Mouse (Mus musculus) CH12.LX (cell line): ENCODE data around the gene Iqcf3. TPM values are rescaled to one million over a fixed set of nuclear protein-coding genes. Genes with fewer than 3 reads are reported as not detected.

Experiments used
- DNase-seq: peaks from one replicate; pipeline ENCODE4 v3.0.0-alpha.2; 2013; ENCODE audit errors: extremely low read depth
- H3K27ac ChIP-seq: 2 replicates; pipeline ENCODE4 v1.5.1; 2012; ENCODE audit warnings: low read depth, mild to moderate bottlenecking, control low read depth, moderate library complexity; ENCODE audit not compliant: insufficient read depth
- H3K27me3 ChIP-seq: replicated peaks from 2 replicates; pipeline ENCODE3; 2012; ENCODE audit warnings: inconsistent platforms
- H3K36me3 ChIP-seq, 2 experiments: replicated peaks in 1 of 2; 2 replicates each; pipeline versions ENCODE3 to v1.6.1; 2012; ENCODE audit warnings: inconsistent platforms in 1 of 2, low read length in 1 of 2, mild to moderate bottlenecking in 1 of 2, mixed read lengths in 1 of 2, moderate library complexity in 1 of 2; ENCODE audit not compliant: control insufficient read depth in 1 of 2, insufficient read depth in 1 of 2
- H3K4me1 ChIP-seq, 2 experiments: 2 replicates each; pipeline ENCODE4 v1.6.1; 2012; ENCODE audit warnings: inconsistent platforms in 1 of 2, moderate library complexity in 1 of 2; ENCODE audit not compliant: insufficient read depth in 2 of 2, control insufficient read depth in 1 of 2
- H3K4me2 ChIP-seq: 2 replicates; pipeline ENCODE4 v1.6.1; 2012; ENCODE audit warnings: low read depth, mild to moderate bottlenecking, control low read depth; ENCODE audit not compliant: poor library complexity, insufficient read depth, severe bottlenecking
- H3K4me3 ChIP-seq, 3 experiments: fragments of 150-350 bp in 1 of 3; sonication (generic) in 1 of 3; replicated peaks in 1 of 3; 2 replicates each; pipeline versions ENCODE3 to v1.5.1; 2011 to 2012; ENCODE audit warnings: low read depth in 2 of 3, low read length in 2 of 3, mild to moderate bottlenecking in 2 of 3, moderate library complexity in 2 of 3, control low read depth in 1 of 3, improper control_type of control experiment in 1 of 3, inconsistent platforms in 1 of 3, mixed read lengths in 1 of 3; ENCODE audit not compliant: poor library complexity in 1 of 3
- H3K79me2 ChIP-seq: replicated peaks from 2 replicates; pipeline ENCODE4 v1.6.1; 2012; ENCODE audit warnings: mild to moderate bottlenecking, moderate library complexity; ENCODE audit not compliant: control insufficient read depth, poor library complexity, insufficient read depth, severe bottlenecking; ENCODE audit errors: extremely low read depth
- H3K9ac ChIP-seq: 2 replicates; pipeline ENCODE4 v1.6.1; 2012; ENCODE audit warnings: low read depth, mild to moderate bottlenecking, control low read depth, moderate library complexity; ENCODE audit not compliant: insufficient read depth
- H3K9me3 ChIP-seq: replicated peaks from 2 replicates; pipeline ENCODE3; 2012; ENCODE audit warnings: low read length, inconsistent platforms, mixed read lengths
- EP300 ChIP-seq: IDR thresholded peaks from 2 replicates; pipeline ENCODE4 v1.6.1; 2011; ENCODE audit warnings: low read length, improper control_type of control experiment
- MAFK ChIP-seq: IDR thresholded peaks from 2 replicates; pipeline ENCODE4 v1.6.1; 2011; ENCODE audit warnings: low read length, improper control_type of control experiment; ENCODE audit not compliant: insufficient replicate concordance
- MEF2A ChIP-seq: IDR thresholded peaks from 2 replicates; pipeline ENCODE4 v1.6.1; 2014; ENCODE audit warnings: low read depth, mild to moderate bottlenecking, inconsistent platforms, low read length, improper control_type of control experiment, borderline replicate concordance
- NELFE ChIP-seq: IDR thresholded peaks from 2 replicates; pipeline ENCODE4 v1.6.1; 2011; ENCODE audit warnings: low read depth, low read length, improper control_type of control experiment
- SIN3A ChIP-seq: IDR thresholded peaks from 2 replicates; pipeline ENCODE4 v1.6.1; 2012; ENCODE audit warnings: low read length, improper control_type of control experiment, inconsistent platforms
- USF1 ChIP-seq: IDR thresholded peaks from 2 replicates; pipeline ENCODE4 v1.6.1; 2014; ENCODE audit warnings: low read depth, mild to moderate bottlenecking, inconsistent platforms, low read length, improper control_type of control experiment
- USF2 ChIP-seq: conservative IDR thresholded peaks from 2 replicates; pipeline ENCODE4 v1.6.1; 2011; ENCODE audit warnings: low read depth, low read length, improper control_type of control experiment
- ZKSCAN1 ChIP-seq: IDR thresholded peaks from 2 replicates; pipeline ENCODE4 v1.6.1; 2012; ENCODE audit warnings: low read depth, inconsistent platforms, low read length, improper control_type of control experiment, borderline replicate concordance
- ZMIZ1 ChIP-seq: IDR thresholded peaks from 2 replicates; pipeline ENCODE4 v1.6.1; 2012; ENCODE audit warnings: low read depth, mild to moderate bottlenecking, inconsistent platforms, low read length, improper control_type of control experiment
- ZNF384 ChIP-seq: IDR thresholded peaks from 2 replicates; pipeline ENCODE4 v1.6.1; 2012; ENCODE audit warnings: low read depth, low read length, improper control_type of control experiment, inconsistent platforms
- dilution Hi-C: fragments of 300-500 bp; cut with MboI; formaldehyde crosslinking; loops from 2 replicates; pipeline ENCODE4 v1.14.3; 2020; ENCODE audit warnings: low sequenced_read_pairs; ENCODE audit not compliant: extremely low pct_unique_long_range_greater_than_20kb, extremely low pct_ligation_motif_present
- in situ Hi-C: fragments of 300-500 bp; cut with MboI; formaldehyde crosslinking; loops from 3 replicates; pipeline ENCODE4 v1.14.3; 2019; ENCODE audit warnings: low sequenced_read_pairs, low pct_ligation_motif_present, low pct_unique_long_range_greater_than_20kb, mixed read lengths
- polyA plus RNA-seq: library from polyadenylated mRNA; unstranded; fragments of >175 nt; gene quantifications from 2 replicates; pipeline ENCODE4 v1.2.1, GENCODE M21; 2012; ENCODE audit warnings: low read depth; ENCODE audit not compliant: insufficient read length
- total RNA-seq, 2 experiments: library from RNA; depleted of rRNA; stranded (reverse); fragments of 300-350 nt in 1 of 2; fragments of >200 nt in 1 of 2; gene quantifications; 2 replicates each; pipeline ENCODE4 v1.2.3; 2012 to 2014

The Iqcf3 gene
- total and polyA plus RNA-seq, 3 experiments, result not detected

GRCm38 (mm10) chr9:106576112-106576511 lies 14.7 kb upstream of the Iqcf3 start:
- Histone ChIP-seq H3K4me3 (no peak overlapping the region), H3K27ac (no peak overlapping the region), H3K36me3 (no peaks in the 10 kb centered on the region), H3K9ac (no peak overlapping the region), H3K27me3 (peaks cover 56% of the 10 kb centered on the region), H3K4me1 (no peaks in the 10 kb centered on the region), H3K4me2 (no peak overlapping the region), H3K79me2 (no peaks in the 10 kb centered on the region), H3K9me3 (peaks cover 7% of the 10 kb centered on the region)
- TF ChIP-seq USF1 (no peak), MEF2A (no peak), MAFK (no peak)
- DNase-seq, result no peak
- dilution Hi-C loops, result no loop called here
- in situ Hi-C loops, result no loop called here

DNA sequence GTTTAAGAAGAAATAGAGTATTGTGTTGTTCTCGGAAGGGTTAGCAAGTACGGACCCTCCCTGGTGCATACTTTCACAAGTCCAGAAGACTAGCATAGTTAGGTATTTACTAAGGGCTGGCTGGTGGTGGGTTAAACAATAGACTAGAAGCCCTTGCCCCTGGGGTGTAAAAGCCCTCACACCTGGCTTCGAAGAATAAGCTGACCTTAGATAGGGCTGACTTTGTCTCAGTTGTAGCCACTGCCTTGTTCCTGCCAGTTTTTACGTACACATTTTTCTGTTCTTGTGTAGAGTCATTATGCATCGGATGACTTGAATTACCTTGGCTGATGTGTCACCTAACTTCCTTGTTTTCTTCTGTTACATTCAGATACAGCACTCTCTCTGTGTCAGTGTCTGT lies 11.9 kb upstream of the Iqcf3 start:
- no peak for TF ChIP-seq ZMIZ1
- Histone ChIP-seq H3K27me3 (peaks cover 61% of the 10 kb centered on the region), H3K4me3 (no peak overlapping the region), H3K9me3 (no peaks in the 10 kb centered on the region), H3K36me3 (no peaks in the 10 kb centered on the region), H3K27ac (no peak overlapping the region), H3K4me1 (no peaks in the 10 kb centered on the region), H3K4me2 (no peak overlapping the region), H3K9ac (no peak overlapping the region), H3K79me2 (no peaks in the 10 kb centered on the region)
- DNase-seq, result no peak
- dilution Hi-C loops, result no loop called here
- in situ Hi-C loops, result no loop called here

DNA sequence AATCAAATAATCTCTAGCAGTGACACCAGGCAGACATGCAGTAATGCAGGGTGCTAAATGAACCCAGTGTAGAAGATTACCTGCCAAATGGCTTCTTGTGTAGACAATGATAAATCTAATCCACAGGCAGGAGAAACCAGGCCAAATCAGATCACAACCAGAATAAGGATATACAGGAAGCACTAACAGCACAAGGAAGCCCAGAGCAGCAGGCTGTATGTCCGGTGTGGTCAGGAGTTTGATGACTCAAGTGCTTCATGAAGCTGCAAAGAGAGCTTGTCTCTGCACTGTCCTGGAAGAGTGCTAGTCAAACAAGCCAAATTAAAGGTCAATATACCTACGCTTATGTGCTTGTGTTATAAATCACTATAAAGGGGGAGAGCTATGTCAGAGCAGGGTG lies 10.8 kb upstream of the Iqcf3 start:
- no peak for DNase-seq
- Histone ChIP-seq H3K4me2 (no peak overlapping the region), H3K27me3 (peaks cover 63% of the 10 kb centered on the region), H3K4me3 (no peak overlapping the region), H3K9ac (no peak overlapping the region), H3K9me3 (no peaks in the 10 kb centered on the region), H3K36me3 (no peaks in the 10 kb centered on the region), H3K79me2 (no peaks in the 10 kb centered on the region), H3K4me1 (peaks cover 0 to 4% of the 10 kb centered on the region in 2 experiments; a peak in 1 of 4 replicates), H3K27ac (no peak overlapping the region)
- dilution Hi-C loops, result no loop called here
- TF ChIP-seq EP300 (no peak), ZKSCAN1 (no peak)
- in situ Hi-C loops, result no loop called here

DNA sequence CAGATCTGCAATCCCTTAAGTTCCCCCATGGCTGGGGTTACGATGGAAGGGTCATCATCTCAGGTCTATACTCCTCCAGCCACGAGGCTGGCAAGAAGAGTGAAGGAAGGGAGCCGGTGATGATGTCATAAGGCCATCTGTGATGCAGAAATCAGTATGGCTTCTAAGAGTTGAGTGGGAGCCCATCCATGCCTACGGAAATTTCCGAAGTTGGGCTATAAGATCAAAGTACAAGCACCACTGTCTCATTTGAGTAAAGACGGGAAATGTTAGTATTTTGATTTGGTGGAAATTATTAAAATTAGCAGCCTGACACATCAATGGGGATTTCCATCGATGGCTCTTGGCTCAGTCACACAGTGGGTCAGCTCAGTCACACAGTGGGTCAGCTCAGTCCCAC lies 9.5 kb upstream of the Iqcf3 start, which contains the start of gene Iqcf4:
Gene Iqcf4, minus strand, starts transcription at position 101 of the 400 bp plus-strand sequence.
- Histone ChIP-seq H3K4me3 (no peak within 1 kb of the TSS), H3K4me2 (no peak within 1 kb of the TSS), H3K36me3 (no peaks in the 10 kb centered on the region), H3K27ac (no peak within 1 kb of the TSS), H3K9me3 (no peaks in the 10 kb centered on the region), H3K9ac (no peak within 1 kb of the TSS), H3K79me2 (no peaks in the 10 kb centered on the region), H3K27me3 (peaks cover 56% of the 10 kb centered on the region), H3K4me1 (peaks cover 4 to 5% of the 10 kb centered on the region in 2 experiments; a peak in 2 of 4 replicates)
- TF ChIP-seq USF1 (no peak), ZNF384 (no peak), ZKSCAN1 (peak; percentile 89), USF2 (no peak), SIN3A (no peak), NELFE (no peak)
- dilution Hi-C loops (no loop called here), in situ Hi-C loops (no loop called here)
- no peak for DNase-seq
